Mouse (Mus musculus) left cerebral cortex, postnatal 14 days (tissue): Measurements from ENCODE around the gene Mylk. TPM values are rescaled to one million over a fixed set of nuclear protein-coding genes. Genes with fewer than 3 reads are reported as not detected.

Experiments
- DNase-seq, 2 experiments: peaks; one replicate each; pipeline ENCODE4 v3.0.0; 2021 to 2022; ENCODE audit warnings: low spot score in 2 of 2, mixed read lengths in 1 of 2
- intact Hi-C: fragments of 180-260 bp; cut with DNase I; formaldehyde crosslinking; loops from one replicate; pipeline ENCODE4 v1.15.1; 2025
- total RNA-seq, 2 experiments: library from RNA; stranded (reverse); gene quantifications; 2 replicates each; pipeline ENCODE4 v1.2.3; 2021

Mylk gene
- total RNA-seq, 2 experiments from 2014 or later: 11.9 to 13.9 TPM

GRCm38 (mm10) chr16:35034971-35035370 is 290.0 kb downstream of the Mylk start:
- intact Hi-C loops: no loop called here
- DNase-seq: no peak

- DNase-seq: no peak
- intact Hi-C loops: no loop called here
These were observed 291.7 kb downstream of the Mylk start for GRCm38 (mm10) chr16:35036754-35037153.

- intact Hi-C loops: no loop called here
- no peak for DNase-seq
These were observed 293.5 kb downstream of the Mylk start for GRCm38 (mm10) chr16:35038343-35039057.

GRCm38 (mm10) chr16:35040154-35040553 is 295.1 kb downstream of the Mylk start:
- intact Hi-C loops: no loop called here
- DNase-seq: no peak

- intact Hi-C loops: no loop called here
- DNase-seq: no peak
These were observed 296.0 kb downstream of the Mylk start for GRCm38 (mm10) chr16:35041001-35041400.

GRCm38 (mm10) chr16:35046081-35046775 is 301.2 kb downstream of the Mylk start:
- DNase-seq: no peak
- intact Hi-C loops: no loop called here

DNA sequence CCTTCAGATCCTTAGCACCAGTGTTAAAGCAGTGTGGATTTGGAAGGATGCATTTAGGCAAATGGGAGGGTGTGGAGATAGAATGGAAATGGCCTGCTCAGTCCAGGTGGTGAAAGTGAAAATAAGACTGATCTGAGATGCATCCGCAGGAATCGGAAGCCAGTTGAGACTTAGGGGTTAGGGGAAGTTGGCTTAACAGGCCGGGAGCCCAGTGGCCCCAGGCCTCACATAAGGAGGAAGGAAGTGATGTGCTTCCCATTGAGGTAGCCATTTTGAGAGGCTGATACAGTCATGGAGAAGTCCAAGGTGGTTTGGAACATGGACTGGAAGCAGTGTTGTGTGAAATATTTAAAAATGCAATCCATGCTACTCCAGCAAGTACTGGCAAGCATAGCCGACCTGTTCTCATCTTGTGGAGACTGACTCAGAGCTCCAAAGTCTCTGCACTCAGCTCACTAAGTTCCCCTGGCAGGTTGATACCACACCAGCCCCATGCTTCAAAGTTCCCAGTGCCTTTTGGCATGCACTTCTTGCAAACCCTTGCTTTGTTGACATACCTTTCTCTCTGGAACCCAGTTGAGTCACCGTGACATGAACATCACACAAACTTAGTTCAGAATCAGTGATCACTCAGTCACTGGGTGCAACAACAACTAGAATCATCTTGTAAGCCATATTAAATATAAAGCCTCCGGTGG is 302.4 kb downstream of the Mylk start:
- intact Hi-C loops: no loop called here
- DNase-seq: no peak

- no peak for DNase-seq
- intact Hi-C loops: no loop called here
These were observed 306.1 kb downstream of the Mylk start for GRCm38 (mm10) chr16:35051066-35051465.

Other genes starting within 250 kb of the Mylk start
- gene Kalrn, start 171.7 kb upstream of the Mylk start, total RNA-seq: 100 to 1,000 TPM; 431 to 495 TPM
- under 1 TPM in 1 of 2 experiments, not detected in 1; 0.55 TPM for gene Ropn1, start 95.3 kb upstream of the Mylk start, total RNA-seq
- 1 to 10 TPM; 2.0 to 2.6 TPM for gene Ccdc14, start 54.6 kb upstream of the Mylk start, total RNA-seq